Mouse (Mus musculus) frontal cortex, postnatal 25 days (tissue): ENCODE data around the gene Necap2.

ENCODE experiments used
- DNase-seq, 2 experiments: peaks; one replicate each; pipeline ENCODE4 v3.0.0; 2022; ENCODE audit warnings: low spot score in 2 of 2

Gene Necap2

DNA sequence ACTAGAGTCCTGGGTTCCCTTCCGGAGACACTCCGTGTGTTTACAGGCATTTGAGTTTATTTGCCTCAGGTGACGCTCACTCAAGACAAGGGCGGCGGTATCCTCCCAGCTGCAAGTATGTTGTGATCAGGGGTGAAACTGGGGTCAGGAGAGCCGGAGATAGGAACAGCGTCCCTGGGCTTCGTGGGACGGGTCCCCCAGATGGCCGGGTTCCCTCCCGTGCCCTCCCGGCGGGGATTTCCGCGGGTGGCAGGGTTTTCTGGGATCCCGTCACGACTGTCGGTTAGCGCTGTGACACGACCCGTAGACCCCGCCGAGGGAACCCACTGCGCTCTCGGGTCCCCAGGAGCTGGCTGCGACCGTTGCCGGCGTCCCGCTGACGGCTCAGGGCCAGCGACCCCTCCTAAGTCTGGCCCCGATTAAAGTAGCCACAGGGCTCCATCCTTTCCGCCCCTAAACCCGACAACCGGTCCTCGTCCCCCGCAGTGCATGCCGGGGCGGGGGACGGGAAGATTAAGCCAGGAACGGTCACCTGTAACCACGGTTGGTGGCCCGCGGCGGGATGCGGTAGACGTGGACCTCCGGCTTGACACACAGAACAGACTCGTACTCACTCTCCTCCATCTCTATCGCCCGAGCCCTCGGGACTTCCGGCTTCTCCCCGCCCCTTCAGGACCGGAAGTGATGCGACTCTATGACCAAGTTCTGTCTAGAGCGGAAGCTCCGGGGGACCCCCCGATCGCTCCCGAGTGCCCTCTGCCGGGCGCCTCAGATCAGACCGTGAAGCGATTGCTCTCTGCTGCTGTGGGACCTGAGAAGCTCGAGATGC is at the start of gene Necap2:
Necap2 (minus strand) TSS at position 677 of the 829 bp plus-strand sequence.
- DNase-seq: peak; percentile 86 to 90

DNA sequence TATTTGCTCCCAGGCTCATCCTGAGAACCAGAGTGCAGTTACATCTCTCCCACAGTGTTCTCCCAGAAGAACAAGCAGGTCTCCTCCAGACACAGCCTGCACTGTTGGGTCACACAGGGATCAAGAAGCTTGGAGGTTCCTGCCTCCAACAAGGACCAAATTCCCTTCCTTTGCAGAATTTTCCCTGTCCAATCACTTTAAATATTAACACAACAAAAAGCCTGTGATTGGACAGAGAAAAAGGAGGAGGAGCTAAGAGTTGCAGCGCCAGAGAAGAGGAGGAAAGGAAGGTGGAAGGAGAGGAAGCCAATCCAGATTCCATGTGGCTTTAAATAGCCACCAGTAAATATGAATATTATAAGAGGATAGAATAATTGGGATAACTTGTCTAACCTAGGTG is 44.9 kb upstream of the Necap2 start:
- DNase-seq: no peak

DNA sequence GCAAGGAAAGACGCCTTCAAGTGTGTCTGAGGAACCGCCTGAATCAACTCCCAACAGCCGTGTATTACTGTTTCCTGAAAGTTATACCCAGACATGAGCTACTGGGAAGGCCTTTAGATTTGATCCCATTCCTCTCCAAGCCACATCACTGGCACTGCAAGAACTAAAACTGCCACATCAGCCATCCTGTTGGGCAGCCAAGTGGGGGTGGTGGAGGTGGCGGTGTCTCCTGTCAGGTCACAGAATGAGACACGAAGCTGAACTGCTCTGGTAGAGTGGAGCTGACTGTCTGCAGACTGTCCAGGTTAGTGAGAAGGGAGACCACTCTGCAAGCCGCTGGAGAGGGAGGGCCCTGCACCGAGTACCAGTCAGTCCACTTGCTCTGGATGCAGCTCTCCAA is 44.5 kb upstream of the Necap2 start:
- DNase-seq: no peak

DNA sequence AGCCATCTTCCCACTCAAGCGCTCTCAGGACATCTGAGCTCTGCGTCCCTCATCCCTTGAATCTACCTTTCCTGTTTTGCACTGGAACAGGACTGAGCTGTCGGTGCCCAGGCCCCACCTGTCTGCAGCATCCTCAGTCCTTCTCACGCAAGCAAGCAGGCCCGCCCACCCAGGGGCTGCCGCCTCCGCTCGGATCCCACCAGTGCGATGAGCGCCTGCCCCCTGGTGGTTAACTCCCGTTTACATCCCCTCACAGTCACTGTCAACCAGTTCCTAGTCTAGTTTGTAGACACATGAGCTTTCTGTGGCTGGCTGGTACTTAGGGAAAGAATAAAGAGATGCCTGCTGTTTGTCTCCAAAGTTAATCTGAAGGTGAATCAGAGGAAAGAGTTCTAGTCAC is 42.5 kb upstream of the Necap2 start:
- peak; percentile 32 to 59 for DNase-seq

DNA sequence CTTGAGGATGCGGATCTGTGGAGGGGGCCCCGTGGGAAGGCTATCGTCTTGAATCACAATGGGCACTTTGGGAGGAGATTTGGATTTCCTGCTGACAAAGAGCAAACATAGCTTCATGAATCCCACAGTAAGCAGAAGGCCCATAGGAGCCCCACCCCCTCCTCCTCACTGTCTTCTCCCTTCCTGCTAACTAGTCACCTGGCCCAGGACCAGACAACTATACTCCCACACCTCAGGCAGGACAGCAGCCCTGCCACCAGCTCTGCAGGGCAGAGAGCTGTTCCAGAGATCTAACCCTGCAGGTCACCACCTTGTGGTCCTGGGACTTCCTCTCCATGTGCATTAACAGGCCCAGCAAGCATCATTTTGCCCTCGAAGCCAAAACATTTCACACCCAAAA is 40.5 kb upstream of the Necap2 start:
- DNase-seq: no peak

DNA sequence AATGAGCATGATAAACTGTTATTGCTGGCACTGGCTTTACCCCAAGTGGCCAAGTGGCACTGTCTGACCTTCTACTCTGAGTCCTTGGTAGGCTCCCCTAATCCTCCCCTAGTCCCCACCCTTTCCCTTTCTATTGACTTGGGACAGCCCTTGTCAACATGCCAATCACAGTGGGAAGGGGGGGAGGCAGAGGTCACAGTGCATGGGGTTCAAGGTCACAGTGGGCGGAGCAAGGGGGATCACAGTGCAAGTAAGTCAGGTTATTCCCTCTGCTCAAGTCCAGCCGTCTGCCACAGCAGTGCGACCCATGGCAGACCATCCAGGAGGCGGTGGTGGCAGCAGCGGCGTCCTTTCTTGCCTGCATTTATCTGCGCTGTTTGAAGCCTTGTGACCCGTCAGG is 37.2 kb upstream of the Necap2 start:
- no peak for DNase-seq

DNA sequence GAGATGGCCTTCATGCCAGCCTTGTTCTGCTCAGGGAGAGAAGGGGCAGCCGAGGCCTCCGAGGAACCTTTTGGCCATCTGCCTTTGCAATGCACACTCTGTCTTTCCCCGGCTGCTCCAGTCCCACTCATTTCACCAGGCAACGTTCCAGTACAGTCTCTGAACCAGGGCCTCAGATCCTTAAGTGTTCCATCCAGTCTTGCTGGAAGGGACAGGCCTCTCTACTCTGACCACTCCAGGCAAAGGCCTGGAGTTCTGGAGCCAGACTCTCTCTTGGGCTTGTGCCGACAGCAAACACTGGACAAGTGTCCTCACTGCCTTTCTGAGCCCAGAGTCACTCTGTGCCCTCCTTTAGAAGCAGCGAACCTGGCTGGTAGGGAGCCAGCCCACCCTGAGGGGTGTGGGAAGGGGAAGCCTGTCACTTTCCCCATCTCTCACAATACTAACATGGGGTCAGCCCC is 36.4 kb upstream of the Necap2 start:
- DNase-seq: no peak

DNA sequence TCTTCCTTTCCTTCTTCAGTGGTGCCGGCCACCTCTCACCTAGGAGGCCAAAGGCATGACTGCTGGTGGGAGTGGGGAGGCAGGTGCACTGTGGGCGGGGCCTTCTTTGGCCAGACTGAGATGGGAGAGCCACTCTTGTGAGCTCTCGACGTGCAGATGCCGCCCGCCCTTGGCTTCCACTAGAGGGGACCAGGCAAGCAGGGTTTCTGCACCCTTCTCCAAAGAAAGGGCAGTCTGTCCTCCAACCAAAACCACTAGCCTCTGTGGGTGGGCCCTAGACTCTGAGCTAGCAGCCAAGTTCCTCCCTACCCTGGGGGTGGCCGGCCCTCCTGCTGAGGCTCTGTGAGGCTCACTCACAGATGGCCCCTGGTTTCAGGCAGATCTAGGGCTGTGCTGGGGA is 35.7 kb upstream of the Necap2 start:
- DNase-seq: no peak

DNA sequence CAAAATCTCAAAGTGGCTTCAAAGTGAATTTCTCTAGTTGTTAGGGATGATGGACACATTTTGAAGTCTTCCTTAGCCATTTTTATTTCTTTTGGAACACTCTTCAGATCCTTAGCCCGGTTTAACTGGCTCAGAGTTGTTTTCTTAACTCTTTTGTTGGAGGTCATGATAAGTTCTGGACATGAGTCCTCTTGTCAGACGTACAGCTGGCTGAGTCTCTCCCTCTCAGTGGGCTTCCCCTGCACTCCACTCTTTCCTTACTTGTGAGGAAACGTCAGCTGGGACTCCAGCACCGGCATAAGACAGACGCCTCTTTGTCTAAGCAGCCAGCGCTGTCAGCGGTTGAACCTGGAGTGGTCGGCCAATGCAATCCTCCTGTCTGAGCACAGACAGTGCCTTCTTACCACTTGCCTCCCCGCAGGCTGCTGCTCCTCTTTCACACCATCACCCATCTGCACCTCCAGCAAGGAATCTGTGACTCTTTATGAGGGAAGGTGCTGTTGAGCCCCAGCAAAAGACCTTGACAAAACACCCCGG is 30.1 kb upstream of the Necap2 start:
- DNase-seq: no peak

DNA sequence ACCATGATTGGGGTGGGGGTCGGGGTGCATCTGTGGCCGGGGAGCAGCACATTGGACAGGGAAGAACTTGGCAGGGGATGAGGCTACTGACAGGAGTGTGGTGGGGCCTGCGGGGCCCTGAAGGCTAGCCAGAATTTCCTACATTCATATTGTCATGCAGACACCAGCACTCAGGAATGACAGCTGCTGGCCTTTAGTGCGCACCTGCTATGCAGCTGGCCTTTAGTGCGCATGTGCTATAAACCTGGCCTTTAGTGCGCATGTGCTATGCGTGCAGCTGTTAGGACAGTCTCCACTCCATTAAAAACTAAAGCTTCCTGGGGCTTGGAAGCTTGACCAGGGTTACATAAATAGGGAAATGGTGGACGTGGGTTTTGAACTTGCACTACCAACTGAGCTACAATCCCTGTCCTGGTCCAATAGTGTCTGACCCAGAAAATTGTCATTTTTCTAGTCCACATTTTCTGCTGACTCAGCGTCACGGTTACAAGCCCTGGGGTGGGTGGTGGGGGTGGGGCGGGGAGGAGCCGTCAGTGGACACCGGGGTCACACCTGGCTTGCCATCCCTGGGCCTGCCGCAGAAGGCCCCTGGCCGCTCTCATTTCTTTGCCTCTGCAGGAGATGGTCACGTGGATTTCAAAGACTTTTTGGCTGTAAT is 28.5 kb upstream of the Necap2 start:
- no peak for DNase-seq

DNA sequence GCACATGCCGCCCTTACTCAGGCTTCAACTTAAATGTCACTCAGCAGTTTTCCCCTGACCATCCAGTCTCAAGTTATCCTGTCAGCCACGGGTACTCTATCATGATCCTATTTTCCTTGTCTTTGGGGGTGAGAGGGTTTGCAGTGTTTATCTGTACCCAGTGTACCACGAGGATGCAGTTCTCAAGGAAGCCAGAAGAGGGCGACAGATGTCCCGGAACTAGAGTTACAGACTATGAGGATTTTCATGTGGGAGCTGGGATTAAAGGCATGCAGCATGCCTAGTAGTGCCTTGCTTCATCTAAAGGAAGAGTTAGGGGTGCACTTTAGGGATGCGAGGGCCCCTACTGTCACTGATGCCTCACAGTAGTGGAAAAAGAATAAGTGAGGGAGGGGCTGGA is 23.7 kb upstream of the Necap2 start:
- DNase-seq: no peak

DNA sequence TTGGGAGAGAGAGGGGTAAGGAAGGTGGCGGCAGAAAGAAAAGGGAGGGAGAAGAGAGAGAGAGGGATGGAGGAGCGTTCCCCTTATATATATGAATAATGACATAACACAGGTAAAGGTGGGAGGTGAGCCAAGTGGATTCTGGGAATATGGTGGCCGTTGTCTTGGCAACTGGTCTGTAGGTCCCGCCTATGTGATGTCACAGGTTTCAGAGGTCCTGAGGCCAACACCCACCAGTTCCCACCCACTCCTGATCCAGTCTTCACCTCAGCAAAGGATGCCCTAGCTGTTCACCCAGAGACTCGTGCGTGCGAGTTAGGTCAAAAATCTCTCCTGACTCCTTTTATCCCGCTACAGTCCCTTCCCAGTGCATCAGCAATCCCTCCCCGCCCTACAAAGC is 23.1 kb upstream of the Necap2 start:
- DNase-seq: no peak

DNA sequence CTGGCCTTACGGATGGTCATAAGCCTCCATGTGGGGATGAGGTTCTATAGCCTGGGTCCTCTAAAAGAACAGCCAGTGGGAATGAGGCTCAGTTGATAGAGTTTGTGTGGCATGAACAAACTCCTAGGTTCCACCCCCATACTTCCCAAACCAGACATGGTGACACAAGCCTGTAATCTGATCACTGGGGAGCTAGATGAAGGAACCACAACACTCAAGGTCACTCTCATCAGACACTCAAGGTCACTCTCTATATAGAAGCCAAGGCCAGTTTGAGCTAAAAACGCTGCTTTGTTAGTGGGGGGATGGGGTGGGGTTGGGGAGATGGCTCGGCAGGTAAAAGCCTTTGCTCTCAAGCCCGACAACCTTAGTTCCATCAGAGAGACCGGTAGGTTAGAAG is 21.8 kb upstream of the Necap2 start:
- DNase-seq: no peak

DNA sequence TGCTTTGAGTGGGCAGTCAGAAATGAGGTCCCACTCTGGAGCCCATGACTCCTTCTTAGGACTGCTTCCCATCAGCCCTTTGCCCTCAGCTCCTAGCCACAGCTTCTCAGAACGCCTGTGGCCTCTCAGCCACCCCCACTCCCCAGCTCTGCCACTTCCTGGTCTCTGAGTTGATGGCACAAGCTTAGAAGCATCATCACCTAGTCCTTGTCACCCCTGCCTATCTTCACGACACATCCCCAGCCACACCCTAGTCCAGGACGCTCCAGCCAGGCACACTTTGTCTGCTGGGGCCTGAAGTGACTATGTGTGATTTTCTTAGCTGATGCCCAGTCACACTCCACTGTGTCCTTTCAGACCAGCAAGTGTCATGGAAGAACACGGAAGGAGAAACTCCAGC is 20.8 kb upstream of the Necap2 start:
- no peak for DNase-seq

DNA sequence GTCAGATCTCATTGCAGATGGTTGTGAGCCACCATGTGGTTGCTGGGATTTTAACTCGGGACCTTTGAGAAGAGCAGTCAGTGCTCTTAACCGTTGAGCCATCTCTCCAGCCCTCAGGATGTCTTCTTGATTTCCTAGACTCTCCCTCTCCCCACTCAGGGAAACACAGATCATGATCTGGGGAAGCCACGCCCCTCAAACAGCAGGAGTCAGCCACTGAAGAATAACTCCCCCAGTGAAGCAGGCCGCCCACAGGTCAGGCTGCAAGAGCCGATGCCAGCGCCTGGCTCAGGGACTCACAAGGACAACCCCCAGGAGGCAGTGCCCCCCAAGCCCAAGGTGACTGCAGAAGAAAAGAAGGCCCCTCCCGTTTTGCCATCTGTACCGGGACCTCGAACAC is 18.6 kb upstream of the Necap2 start:
- no peak for DNase-seq

DNA sequence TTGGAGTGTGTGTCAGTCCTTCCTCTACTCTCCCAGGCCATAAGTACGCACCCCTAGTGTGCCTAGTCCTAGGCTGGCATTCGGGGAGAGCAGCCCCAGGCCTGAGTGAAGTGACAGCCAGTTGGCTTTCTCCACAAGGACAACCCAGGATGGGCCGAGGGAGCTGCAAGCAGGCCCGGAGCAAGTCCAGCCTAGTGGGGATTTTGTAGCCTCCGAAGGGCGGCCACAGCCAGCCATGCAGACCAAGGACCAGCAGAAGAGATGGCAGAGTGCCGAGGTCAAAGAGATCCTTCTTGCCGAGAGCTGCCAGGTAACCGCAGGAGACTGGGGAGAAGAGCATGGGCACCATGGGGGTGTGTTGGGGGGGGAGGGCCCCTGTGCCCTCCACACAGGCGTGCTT is 16.9 kb upstream of the Necap2 start:
- no peak for DNase-seq

DNA sequence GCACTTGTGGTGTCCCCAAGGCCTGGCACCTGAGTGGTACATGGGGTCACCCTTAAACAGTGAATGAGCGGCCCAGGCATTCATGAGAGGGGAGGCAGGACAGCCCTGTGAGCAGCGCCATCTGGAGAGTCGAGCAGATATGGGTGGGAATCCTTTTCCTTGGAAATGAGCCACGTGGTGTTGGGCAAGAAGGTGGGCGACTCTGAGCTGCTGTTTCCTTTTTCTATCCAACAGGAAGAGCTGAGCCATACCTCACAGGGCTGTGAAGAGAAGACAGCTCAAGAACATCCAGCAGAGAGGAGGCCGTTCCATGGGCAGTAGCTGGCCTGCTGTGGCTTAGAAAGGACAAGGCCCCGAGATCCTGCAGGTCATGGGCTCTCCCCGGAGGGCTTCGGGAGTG is 10.6 kb upstream of the Necap2 start:
- DNase-seq: no peak

DNA sequence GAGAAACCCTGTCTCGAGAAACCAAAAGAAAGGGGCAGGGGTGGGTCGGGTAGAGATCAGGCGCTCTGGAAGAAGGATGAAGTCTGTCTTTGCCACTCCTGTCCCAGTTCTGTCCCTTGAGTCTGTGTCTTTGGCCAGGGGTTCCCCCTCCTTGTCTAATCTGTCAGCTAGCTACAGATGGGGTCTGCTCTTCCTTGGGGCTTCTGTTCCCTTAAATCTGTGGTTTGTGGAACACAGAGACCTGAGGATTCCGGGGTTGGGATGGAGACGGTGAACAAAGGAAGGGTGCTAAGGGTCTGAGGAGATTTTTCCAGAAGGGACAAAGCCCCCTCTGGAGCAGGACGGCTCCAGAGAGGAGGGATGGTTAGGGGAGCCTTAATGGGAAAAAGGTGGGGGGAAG is 9.9 kb upstream of the Necap2 start, which contains the start of gene Spata21:
Spata21 (plus strand) TSS at position 301 of the 400 bp plus-strand sequence.
- DNase-seq: no peak

DNA sequence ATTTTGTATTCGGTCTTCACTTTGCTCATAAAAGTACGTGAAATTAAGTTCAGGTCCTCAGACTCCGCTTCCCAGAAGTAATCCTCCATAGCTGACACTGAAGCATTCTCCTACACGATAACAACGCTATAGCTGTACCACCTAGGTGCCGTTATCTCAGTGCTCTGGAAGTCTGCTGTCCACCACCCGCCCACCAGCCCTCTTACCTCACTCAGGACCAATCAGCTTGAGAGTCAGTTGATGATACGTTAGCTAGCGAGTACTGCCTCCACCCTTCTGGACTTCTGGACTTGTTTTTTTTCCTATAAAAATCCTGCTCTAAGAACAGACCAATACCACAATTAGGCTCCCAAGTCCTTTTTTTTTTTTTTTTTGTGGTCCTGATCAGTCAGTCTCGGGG is 8.7 kb upstream of the Necap2 start:
- DNase-seq: no peak

DNA sequence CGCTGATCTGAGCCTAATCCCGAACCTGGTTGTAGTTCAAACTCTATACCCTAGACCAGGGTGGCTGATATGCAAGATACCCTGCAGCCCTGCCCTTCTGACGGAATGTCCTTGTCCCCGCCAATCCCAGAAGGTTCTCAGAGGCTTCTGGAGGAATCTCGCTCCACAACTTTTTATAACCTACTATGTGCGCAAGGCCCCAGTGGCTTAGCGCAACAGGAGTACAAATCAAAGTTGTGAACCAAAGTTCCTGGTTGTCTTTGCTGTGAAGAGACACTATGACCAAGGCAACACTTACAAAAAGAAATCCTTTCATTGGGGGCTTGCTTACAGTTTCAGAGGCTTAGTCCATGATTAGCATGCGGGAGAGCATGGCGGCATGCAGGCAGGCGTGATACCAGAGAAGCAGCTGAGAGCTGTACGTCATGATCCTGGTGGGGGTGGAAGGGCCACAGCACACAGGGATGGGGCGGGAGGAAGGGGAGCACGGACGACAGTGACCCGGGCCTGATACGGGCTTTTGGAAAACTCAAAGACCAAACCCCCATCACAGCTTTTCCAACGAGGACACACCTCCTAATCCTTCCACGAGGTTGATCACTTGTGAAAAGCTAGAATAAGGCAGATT is 467 bp upstream of the Necap2 start:
- no peak for DNase-seq

DNA sequence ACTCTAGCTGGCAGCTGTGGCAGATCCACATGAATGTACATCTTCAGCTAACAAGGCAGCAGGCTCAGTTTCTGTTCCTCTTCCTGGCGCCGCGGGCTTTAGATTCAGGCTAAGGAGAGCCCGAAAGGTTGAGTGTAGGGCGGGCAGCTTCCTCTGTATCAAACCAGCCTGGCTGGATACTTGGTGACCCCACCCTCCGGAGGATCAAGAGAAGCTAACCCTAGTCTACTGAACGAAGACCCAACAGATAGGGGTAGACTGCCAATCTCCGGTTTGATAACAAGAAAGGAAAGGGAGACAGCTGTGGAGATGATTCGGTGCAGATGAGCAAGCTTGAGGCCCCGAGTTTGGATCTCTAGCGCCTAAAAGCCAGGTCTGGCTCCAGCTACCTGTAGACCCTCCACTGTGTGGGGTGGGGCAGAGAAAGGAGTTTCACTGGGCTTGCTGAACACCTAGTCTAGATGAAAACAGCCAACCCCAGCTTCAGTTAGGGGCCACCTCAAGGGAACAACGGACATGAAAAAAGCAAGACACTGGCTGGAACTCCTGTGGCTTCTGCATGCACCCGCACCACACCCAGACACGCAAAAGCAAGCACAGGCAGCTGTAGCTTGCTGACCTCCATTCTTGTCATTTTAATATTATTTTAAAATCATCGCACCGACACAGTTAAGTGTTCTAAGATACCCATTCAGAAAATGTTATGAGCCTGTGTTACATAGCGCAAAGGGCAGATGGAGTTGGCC is 1.2 kb downstream of the Necap2 start:
- no peak for DNase-seq

DNA sequence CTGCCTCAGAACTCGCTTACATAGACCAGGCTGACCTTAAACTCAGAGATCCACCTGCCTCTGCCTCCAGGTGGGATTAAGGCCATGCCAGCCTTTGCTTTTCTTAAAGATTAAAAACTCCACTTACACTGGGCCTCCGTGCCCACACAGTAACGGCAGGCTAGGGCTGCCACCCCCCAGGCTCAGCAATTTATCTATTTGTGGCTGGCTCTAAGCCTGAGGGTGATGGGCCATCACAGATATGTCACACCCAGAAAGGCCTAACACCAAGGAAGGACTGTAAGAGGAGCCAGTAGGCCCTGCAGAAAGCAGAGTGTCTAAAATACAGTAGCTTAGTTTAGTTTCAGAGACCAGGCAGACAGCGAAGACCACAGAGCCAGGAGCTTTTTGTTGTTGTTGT is 4.0 kb downstream of the Necap2 start:
- no peak for DNase-seq
